In genomic region chr5:122636958-122637357, GRCm38 (mm10) we compare ENCODE assay signal across 8 mouse cellular contexts. TPM values are rescaled to one million over a fixed set of nuclear protein-coding genes. Genes with fewer than 3 reads are reported as not detected.
A peak's percentile ranks its signal among the peaks of the same experiment; 100 is the strongest.
DNase-seq lines count a peak whose midpoint lies in the region; ATAC-seq and TF ChIP-seq lines count a peak whose summit lies in the region.

No protein-coding gene starts in this region.

- H3K36me3 ChIP-seq in hindbrain, embryonic 13.5 days = no peaks in the 10 kb centered on the region

- H3K4me3 ChIP-seq in cerebellum, adult 2 months (replicated peaks; ENCODE audit: insufficient read depth, low read depth, low read length) = peak overlapping the region; percentile 61
- H3K4me3 ChIP-seq in hindbrain, embryonic 13.5 days = peak overlapping the region; percentile 20

- no peaks in the 10 kb centered on the region for H3K27me3 ChIP-seq in cerebellum, adult 2 months (ENCODE audit: control insufficient read depth, insufficient read depth, low read length)
- H3K27me3 ChIP-seq in hindbrain, embryonic 13.5 days = no peaks in the 10 kb centered on the region

- 18% methylated on average over 16 of the region's 16 CpGs for WGBS in cerebellum, adult 2 months
- WGBS in hindbrain, embryonic 13.5 days = 51% methylated on average over 16 of the region's 16 CpGs

- H3K4me2 ChIP-seq in hindbrain, embryonic 13.5 days = peak overlapping the region; percentile 40; the same call in 1 of the 2 replicates

- DNase-seq in cerebellum, adult 2 months = peak; percentile 39 to 52
- DNase-seq in cerebellum, adult 8-10 months = no peak
- DNase-seq in brain, adult 2 months (ENCODE audit: low read depth, low spot score) = peak; percentile 59
- DNase-seq in lung, postnatal 4 days = peak; percentile 33 to 62
- no peak for DNase-seq in layer of hippocampus, postnatal 36 days
- DNase-seq in right cerebral cortex, adult 2 months (ENCODE audit: low spot score in 2 of 2) = no peak
- DNase-seq in kidney, postnatal 14 days = no peak

- no peak for ATAC-seq in hindbrain, embryonic 13.5 days (ENCODE audit: low FRiP score)

- H3K27ac ChIP-seq in cerebellum, adult 2 months (ENCODE audit: insufficient read depth, low read length) = no peak overlapping the region
- H3K27ac ChIP-seq in hindbrain, embryonic 13.5 days = no peak overlapping the region

- H3K4me1 ChIP-seq in cerebellum, adult 2 months (ENCODE audit: control insufficient read depth, insufficient read depth, low read length) = 0 out of 2 replicates have a peak, but pooled peaks cover 2% of the 10 kb centered on the region
- peaks cover 8% of the 10 kb centered on the region; the same call in 1 of the 2 replicates for H3K4me1 ChIP-seq in hindbrain, embryonic 13.5 days (replicated peaks)

- 0 out of 2 replicates have a peak overlapping the region, but pooled peaks have one; percentile 43 for H3K9ac ChIP-seq in hindbrain, embryonic 13.5 days

- TF ChIP-seq CTCF in cerebellum, adult 2 months (IDR thresholded peaks at IDR 0.05; ENCODE audit: borderline replicate concordance, insufficient read depth, low read depth, low read length) = no peak

- no peak for TF ChIP-seq POLR2A in cerebellum, adult 2 months (IDR thresholded peaks at IDR 0.05; ENCODE audit: borderline replicate concordance, insufficient read depth, low read length)

- H3K9me3 ChIP-seq in hindbrain, embryonic 13.5 days = no peaks in the 10 kb centered on the region

RNA-seq across cellular contexts. Expression of gene P2rx7, which starts 6.8 kb away (rescaled TPM):
- 13.5 and 16.8 TPM in 2 replicates for polyA plus RNA-seq in cerebellum, adult 2 months (2012; rRNA removed)
- 5.6 and 6.5 TPM in 2 replicates for polyA plus RNA-seq in hindbrain, embryonic 13.5 days (2015; fragmentation: Nextera tagmentation; extraction: Ambion mirVana)
- 1 to 10 TPM; 7.4 to 7.7 TPM for total RNA-seq in layer of hippocampus, postnatal 36 days (2021)

RNA-seq across cellular contexts. Expression of gene Ift81, which starts 22.6 kb away (rescaled TPM):
- 20.4 and 22.3 TPM in 2 replicates for polyA plus RNA-seq in cerebellum, adult 2 months (2012; rRNA removed)
- 70.2 and 70.7 TPM in 2 replicates for polyA plus RNA-seq in hindbrain, embryonic 13.5 days (2015; fragmentation: Nextera tagmentation; extraction: Ambion mirVana)
- 10 to 100 TPM; 37.1 to 40.5 TPM for total RNA-seq in layer of hippocampus, postnatal 36 days (2021)

Comparison
In these comparisons a context has a peak if more than half of its experiments do, and no peak if none do; other contexts are left out.
1. DNase-seq: peak in cerebellum, adult 2 months (2 of 2), brain, adult 2 months (single experiment) and lung, postnatal 4 days (2 of 2); none in cerebellum, adult 8-10 months (single experiment), layer of hippocampus, postnatal 36 days (0 of 2), right cerebral cortex, adult 2 months (0 of 2) and kidney, postnatal 14 days (single experiment).